Mouse (Mus musculus) retina, postnatal 1 day (tissue): ENCODE data around the gene Ror1.

ENCODE experiments used
- DNase-seq: peaks from one replicate; pipeline ENCODE4 v3.0.0-alpha.2; 2012

The Ror1 gene

DNA sequence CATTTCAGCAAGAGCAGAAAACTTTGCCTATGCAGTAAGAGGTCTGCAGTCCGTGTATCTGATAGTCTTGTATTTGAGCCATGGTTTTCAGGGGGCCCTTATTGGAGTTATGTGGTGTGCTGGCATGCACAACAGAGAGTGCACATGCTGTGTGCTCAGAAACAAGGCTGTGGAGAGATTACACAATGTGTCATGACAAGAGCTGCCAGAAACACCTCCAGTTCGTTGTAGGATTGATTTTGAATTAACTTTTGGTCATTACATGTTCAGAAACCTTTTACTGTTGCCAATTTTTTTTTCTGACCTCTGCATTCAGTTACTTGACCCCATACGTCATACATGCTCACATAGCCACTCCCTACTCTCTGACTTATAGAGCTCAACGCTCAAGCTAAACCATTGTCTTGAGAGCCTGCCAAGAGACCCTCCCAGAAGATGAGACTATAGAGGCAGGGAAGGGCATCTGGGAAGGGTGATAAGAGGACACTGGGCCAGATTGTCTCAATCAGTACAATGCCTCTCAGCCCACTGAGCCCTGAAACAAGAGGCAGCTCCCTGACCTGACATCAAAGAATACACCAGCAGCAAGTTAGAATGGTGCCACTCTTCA lies 232.9 kb downstream of the Ror1 start:
- peak; percentile 34 for DNase-seq

- no peak for DNase-seq
These were observed 239.6 kb downstream of the Ror1 start for GRCm38 (mm10) chr4:100335168-100335567.

DNA sequence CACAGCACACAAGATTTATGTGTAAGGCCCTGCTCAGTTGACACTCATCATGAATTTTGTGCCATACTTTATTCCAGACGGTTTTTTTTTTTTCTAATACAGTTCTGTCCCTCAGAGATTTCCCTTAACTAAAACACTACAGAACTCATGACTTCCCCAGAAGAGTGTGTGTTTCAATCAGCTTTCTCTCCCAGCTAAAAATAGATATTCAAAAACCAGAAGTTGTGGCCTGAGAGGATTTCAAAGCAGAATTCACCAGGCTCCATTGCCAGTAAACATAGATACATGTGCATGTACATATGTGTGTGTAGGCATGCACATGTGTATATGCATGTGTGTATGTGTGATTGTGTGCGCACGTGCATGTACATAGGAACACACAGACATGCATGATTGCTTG lies 252.2 kb downstream of the Ror1 start:
- no peak for DNase-seq

- no peak for DNase-seq
These were observed 254.7 kb downstream of the Ror1 start for GRCm38 (mm10) chr4:100350106-100350795.

DNA sequence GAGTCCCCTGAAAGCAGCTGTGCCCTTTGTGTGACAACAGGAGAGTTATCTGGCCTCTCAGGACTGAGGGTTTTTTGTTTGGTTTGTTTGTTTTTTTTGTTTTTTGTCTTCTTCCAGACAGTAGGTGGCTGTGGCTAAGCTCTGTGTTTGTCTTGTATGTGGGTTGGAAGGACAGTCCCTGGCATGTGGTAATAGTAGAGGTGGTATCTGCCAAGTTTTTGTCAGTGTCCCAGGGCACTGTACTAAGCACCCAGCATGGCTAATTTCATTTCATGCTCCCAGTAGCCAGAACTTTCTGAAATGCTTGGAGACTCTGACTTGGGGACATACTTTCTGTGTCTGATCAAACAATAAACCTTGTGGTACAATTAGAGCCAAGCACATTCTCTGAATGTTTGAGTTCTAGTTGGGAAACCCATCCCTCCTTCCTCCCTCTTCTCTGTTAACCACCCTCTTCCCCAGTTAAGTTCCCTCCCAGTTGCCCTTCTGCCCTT lies 256.3 kb downstream of the Ror1 start:
- no peak for DNase-seq

DNA sequence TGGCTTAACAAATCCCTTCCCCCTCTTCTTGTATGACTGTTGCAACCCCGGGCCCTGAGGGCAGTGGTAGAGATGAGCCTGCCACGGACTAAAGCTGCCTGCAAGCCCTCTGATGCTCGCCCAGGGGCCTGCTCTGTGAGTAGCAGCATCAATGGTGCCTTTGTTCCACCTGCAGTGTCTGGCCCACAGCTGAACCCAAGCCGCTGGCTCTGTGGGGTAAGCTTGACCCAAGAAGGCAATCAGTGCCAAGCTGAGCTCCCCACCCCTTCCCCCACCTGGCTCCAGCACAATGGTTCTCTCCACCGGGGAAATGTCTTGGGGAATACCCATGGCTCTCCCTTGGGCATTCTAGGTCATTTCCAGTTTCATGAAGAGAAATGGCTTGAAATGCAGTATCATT lies 260.0 kb downstream of the Ror1 start:
- peak; percentile 79 for DNase-seq

DNA sequence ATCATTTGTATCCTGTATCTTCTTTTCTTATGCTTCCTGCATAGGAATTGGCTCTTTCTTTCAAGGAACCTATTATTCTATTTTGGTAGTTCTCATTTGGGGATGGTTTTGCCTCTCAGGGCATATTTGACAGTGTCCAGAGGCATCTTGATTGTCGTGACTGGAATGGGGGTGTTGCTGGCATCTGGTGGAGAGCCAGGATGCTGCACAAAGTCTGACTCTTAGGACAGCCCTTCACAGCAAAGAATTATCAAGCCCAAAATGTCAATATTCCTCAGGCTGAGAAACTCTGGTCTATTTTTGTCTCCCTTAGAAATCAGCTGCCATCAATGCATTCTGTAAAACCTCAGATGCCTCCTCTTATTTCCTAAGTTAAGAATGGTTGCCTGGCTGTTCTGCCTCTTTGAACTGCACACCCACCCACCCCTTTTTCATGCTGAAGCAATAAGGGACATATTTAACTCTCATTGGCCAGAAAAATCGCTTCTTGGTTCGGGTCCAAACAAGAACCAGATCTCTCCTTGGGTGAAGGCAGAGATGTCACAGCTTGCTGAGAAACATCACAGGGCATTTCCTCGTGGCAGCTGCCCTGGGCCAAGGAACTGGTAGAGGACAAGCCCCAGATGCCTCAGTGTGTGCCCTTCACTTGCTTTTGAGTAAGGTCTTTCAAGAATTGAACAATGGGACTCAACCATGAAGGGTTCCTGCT lies 262.4 kb downstream of the Ror1 start:
- no peak for DNase-seq

DNA sequence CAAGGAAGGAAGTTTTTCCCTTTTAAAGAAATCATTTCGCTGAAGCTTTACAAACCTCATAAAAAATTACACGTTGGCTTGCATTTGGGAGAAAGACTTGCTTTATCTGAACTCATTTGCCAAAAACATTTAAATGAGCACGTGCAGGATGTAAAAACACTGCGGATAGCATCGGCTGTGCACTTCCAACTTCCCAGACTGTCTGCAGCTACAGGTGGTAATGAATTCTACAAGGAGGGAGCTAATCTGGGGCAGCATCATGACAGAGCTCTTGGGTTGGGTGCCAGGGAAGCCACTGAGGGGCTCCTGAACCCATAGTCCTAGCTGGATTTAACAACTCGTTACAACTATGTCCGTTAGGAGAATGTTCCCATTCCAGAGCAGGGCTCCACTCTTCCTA lies 268.1 kb downstream of the Ror1 start:
- DNase-seq = no peak

- no peak for DNase-seq
These were observed 273.1 kb downstream of the Ror1 start for GRCm38 (mm10) chr4:100368691-100369090.

DNA sequence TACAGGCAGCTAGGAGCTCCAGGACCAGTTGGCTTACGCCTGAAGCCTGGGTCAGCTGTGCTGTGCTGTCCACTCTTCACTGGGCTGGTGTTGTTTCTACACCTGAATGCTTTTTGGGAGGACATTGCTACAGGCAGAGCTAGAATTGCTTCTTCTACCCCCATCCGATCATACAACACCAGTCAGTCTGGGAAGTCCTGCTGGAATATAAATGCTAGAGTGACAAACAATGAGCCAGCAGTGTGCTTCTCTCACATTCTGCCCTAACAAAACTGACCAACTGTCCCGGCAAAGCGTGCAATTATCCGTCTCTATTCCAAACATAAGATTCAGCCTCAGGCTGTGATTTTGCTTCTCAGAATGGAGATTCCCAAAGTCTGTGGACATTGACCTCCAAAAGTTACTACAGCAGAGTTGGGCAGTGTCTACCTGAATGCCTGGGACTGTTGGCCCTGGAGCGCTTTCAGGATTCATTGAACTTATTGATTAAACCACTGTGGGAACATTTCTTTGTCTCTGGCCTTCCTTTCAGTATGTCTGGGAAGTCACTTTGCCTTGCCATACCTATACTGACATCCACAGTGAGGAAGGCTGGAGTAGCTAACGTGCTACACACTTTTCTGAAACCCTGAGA lies 274.1 kb downstream of the Ror1 start:
- no peak for DNase-seq

GRCm38 (mm10) chr4:100372806-100373205 lies 277.2 kb downstream of the Ror1 start:
- DNase-seq = no peak

GRCm38 (mm10) chr4:100373780-100374179 lies 278.2 kb downstream of the Ror1 start:
- no peak for DNase-seq

DNA sequence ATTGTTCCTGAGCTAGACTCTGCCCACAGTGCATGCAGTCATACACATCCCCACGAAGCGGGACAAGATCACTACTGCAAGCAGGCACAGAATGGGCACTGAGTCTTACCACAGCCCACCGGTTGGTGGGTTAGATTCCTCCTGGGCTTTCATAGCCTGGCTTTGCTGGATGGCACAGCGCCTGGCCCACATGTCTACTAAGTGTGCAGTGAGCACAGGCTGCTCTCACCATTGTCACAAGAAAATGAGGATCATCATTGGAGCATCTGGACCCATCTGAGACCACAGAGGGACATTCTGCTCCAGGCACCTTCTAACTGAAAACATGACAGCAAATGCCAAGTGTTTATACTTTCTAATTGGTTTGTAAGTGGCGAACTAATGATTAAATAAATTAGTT lies 279.7 kb downstream of the Ror1 start:
- peak; percentile 50 for DNase-seq

GRCm38 (mm10) chr4:100376163-100376562 lies 280.6 kb downstream of the Ror1 start:
- DNase-seq = no peak

GRCm38 (mm10) chr4:100377231-100377630 lies 281.6 kb downstream of the Ror1 start:
- DNase-seq = no peak

GRCm38 (mm10) chr4:100377996-100378395 lies 282.4 kb downstream of the Ror1 start:
- DNase-seq = peak; percentile 80

DNA sequence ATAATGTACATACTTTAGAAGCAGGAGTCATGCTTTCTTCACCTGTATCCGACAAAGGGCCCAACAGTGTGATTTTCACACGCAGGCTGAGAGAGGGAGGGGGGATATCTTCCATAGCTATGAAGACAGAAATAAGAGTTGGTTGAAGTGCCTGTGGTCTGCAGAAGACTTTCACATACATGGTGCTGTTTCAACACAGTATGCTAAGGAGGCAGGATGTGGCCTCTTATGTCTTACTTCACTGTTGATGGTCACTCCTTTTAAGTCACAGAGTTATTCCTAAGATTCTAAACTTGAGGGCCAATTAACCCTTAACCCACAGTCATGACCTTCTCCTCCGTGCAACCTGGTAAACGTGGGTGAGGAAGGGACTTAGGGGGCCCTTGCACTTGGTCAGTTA lies 286.2 kb downstream of the Ror1 start:
- no peak for DNase-seq

- no peak for DNase-seq
These were observed 290.8 kb downstream of the Ror1 start for GRCm38 (mm10) chr4:100386272-100386988.

GRCm38 (mm10) chr4:100390436-100390835 lies 294.8 kb downstream of the Ror1 start:
- DNase-seq = no peak

- DNase-seq = no peak
These were observed 295.4 kb downstream of the Ror1 start for GRCm38 (mm10) chr4:100391021-100391420.

GRCm38 (mm10) chr4:100393374-100394061 lies 297.9 kb downstream of the Ror1 start:
- no peak for DNase-seq

DNA sequence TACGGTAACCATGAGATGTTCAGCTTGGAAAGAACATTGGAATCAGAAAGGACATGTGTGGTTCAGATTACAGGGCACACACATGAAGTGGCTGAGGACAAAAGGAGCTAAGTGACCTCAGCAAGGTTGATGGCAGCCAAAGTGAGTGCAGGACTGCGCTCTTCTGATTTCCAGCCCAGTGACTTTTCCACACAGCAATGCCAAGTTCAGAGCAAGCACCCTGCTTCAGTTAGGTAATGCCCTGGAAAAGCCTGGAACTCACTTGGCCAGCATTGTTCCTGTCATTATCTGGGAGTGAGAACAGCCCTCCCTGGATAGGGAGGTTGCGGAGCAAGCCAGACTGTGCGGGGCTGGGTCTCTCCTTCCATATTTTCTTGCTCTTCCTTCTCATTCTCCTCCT lies 299.8 kb downstream of the Ror1 start:
- DNase-seq = no peak
